In genomic region chr3:26845041-26845440, GRCm38 (mm10) we compare ENCODE assay signal across 10 mouse cellular contexts.
DNase-seq lines count a peak whose midpoint lies in the region.
"Had no signal": no experiment of that assay in that cellular context is flagged by ENCODE, and none has a peak within 500 bp of the region (broad histone marks: within the 10 kb centered on the region; RNA-seq: fewer than 3 reads in every experiment).

No protein-coding gene starts in this region.

- peak; percentile 41 for DNase-seq in heart, adult 11 months
- no peak for DNase-seq in heart, postnatal 25 days (ENCODE audit: low spot score)
- DNase-seq in cerebellum, postnatal 10 days, result peak; percentile 83 to 89
- DNase-seq in frontal cortex, adult 2 months (ENCODE audit: extremely low spot score in 1 of 2, low spot score in 1 of 2), result peak; percentile 67 to 71
- DNase-seq in left cerebral cortex, adult 18-20 months (ENCODE audit: low spot score in 2 of 2), result peak; percentile 50 to 60
- DNase-seq in adrenal gland, adult (ENCODE audit: inconsistent age in 2 of 2, low spot score in 1 of 2), result no peak
- DNase-seq in natural killer cell, adult 2 months (ENCODE audit: low spot score in 2 of 2), result no peak
- DNase-seq: heart, adult 18-20 months; liver, embryonic 13.5 days; lung, postnatal 14 days had no signal

- intact Hi-C loops in heart, postnatal 25 days (cut with DNase I), result no loop called here

Comparison
In these comparisons a context has a peak if more than half of its experiments do, and no peak if none do; other contexts are left out.
1. DNase-seq: peak in heart, adult 11 months (single experiment), cerebellum, postnatal 10 days (2 of 2), frontal cortex, adult 2 months (2 of 2) and left cerebral cortex, adult 18-20 months (2 of 2); none in heart, postnatal 25 days (single experiment), adrenal gland, adult (0 of 2) and natural killer cell, adult 2 months (0 of 2).